Mouse (Mus musculus) CD4-positive, CD25-positive, alpha-beta regulatory T cell, adult 9 weeks (primary cell): ENCODE measurements around the gene Olfr1442. TPM values are rescaled to one million over a fixed set of nuclear protein-coding genes. Genes with fewer than 3 reads are reported as not detected.

Experiments
- polyA plus RNA-seq: library from polyadenylated mRNA; unstranded; fragments of 100-300 nt; shearing (Covaris generic); gene quantifications from one replicate; pipeline ENCODE4 v1.2.1, GENCODE M21; 2017

Gene Olfr1442
- polyA plus RNA-seq = not detected

GRCm38 (mm10) chr19:12670139-12670538 lies at the start of gene Olfr1442:
Olfr1442 (plus strand) TSS chr19:12670439.

GRCm38 (mm10) chr19:12633176-12633575 lies 37.1 kb upstream of the Olfr1442 start, which contains the start of gene Glyat:
Glyat (plus strand) TSS chr19:12633308.

GRCm38 (mm10) chr19:12677812-12678211 lies 7.6 kb downstream of the Olfr1442 start, which contains the start of gene Olfr1443:
Olfr1443 (plus strand) TSS chr19:12678112.

GRCm38 (mm10) chr19:12695590-12695989 lies 25.4 kb downstream of the Olfr1442 start, which contains the start of gene Keg1:
Keg1 (plus strand) TSS chr19:12695786.

Other genes with a start within 250 kb of the Olfr1442 start
- gene Pfpl, start 242.5 kb upstream of the Olfr1442 start, polyA plus RNA-seq = not detected
- 0.53 TPM for gene Mpeg1, start 209.7 kb upstream of the Olfr1442 start, polyA plus RNA-seq
- 6.2 TPM for gene Dtx4, start 169.0 kb upstream of the Olfr1442 start, polyA plus RNA-seq
- 47.0 TPM for gene Fam111a, start 124.7 kb upstream of the Olfr1442 start, polyA plus RNA-seq
- gene Gm4952, start 70.5 kb upstream of the Olfr1442 start, polyA plus RNA-seq = not detected
- not detected for gene Glyat, start 37.1 kb upstream of the Olfr1442 start, polyA plus RNA-seq
- not detected for gene Olfr1443, start 7.7 kb downstream of the Olfr1442 start, polyA plus RNA-seq
- gene Keg1, start 25.3 kb downstream of the Olfr1442 start, polyA plus RNA-seq = not detected
- gene Cntf, start 95.2 kb downstream of the Olfr1442 start, polyA plus RNA-seq = 1.3 TPM
- 11.1 TPM for gene Zfp91, start 125.7 kb downstream of the Olfr1442 start, polyA plus RNA-seq
- gene Lpxn, start 125.8 kb downstream of the Olfr1442 start, polyA plus RNA-seq = 221 TPM
- gene Gm5244, start 176.2 kb downstream of the Olfr1442 start, polyA plus RNA-seq = not detected
- gene Olfr1444, start 186.8 kb downstream of the Olfr1442 start, polyA plus RNA-seq = 0.73 TPM
- gene Olfr1445, start 213.4 kb downstream of the Olfr1442 start, polyA plus RNA-seq = not detected
- not detected for gene Olfr1446, start 223.1 kb downstream of the Olfr1442 start, polyA plus RNA-seq
- not detected for gene Olfr1447, start 233.3 kb downstream of the Olfr1442 start, polyA plus RNA-seq